Mouse (Mus musculus) heart, postnatal 25 days (tissue): ENCODE data around the gene Mafg. TPM values are rescaled to one million over a fixed set of nuclear protein-coding genes. Genes with fewer than 3 reads are reported as not detected.
A peak's percentile ranks its signal among the peaks of the same experiment; 100 is the strongest.

Experiments used
- DNase-seq: peaks from one replicate; pipeline ENCODE4 v3.0.0; 2022; ENCODE audit warnings: low spot score
- intact Hi-C: fragments of 180-260 bp; cut with DNase I; formaldehyde crosslinking; loops from one replicate; pipeline ENCODE4 v1.15.1; 2025
- total RNA-seq, 2 experiments: library from RNA; stranded (reverse); gene quantifications; 2 replicates each; pipeline ENCODE4 v1.2.3; 2021

Mafg gene
- total RNA-seq, 2 experiments from 2014 or later: 38.7 to 42.1 TPM

GRCm38 (mm10) chr11:120648001-120648476 is 14.6 kb upstream of the Mafg start, which contains the start of gene Myadml2:
TSS of gene Myadml2 (minus strand) at chr11:120648158.
- intact Hi-C loops: no loop called here
- no peak for DNase-seq

- intact Hi-C loops: no loop called here
These were observed 13.8 kb upstream of the Mafg start for GRCm38 (mm10) chr11:120647047-120647830.

DNA sequence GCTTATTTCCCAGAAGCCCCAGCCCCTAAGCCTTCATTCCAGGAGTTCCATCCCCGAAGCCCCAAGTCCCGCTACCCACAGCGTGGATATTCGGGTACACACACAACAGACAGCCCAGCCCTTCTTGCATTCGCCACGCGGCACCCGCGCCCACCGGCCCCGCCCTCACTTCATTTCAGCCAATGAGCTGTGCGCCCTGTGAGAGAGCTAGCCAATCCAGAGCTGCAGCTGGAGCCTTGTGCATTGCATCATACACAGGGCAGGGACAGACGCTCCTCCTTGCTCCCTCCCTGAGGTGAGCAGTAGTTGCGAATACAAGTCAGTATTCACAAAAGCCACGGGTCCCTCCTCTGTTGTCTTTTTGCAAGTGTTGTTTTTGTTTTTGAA is 10.2 kb upstream of the Mafg start, which contains the start of gene Pycr1:
Pycr1 (minus strand) TSS at position 169 of the 387 bp plus-strand sequence.
- peak; percentile 92 for DNase-seq

More at GRCm38 (mm10) chr11:120647047-120647830, 13.8 kb upstream of the Mafg start:
- DNase-seq: no peak

GRCm38 (mm10) chr11:120642939-120643600 is 9.7 kb upstream of the Mafg start:
- intact Hi-C loops: no loop called here
- DNase-seq: no peak

More for the DNA sequence above, 10.2 kb upstream of the Mafg start, which contains the start of gene Pycr1:
- intact Hi-C loops: no loop called here

GRCm38 (mm10) chr11:120641869-120642268 is 8.5 kb upstream of the Mafg start:
- no peak for DNase-seq
- intact Hi-C loops: no loop called here

- DNase-seq: no peak
- intact Hi-C loops: no loop called here
These were observed 7.9 kb upstream of the Mafg start for GRCm38 (mm10) chr11:120641255-120641654.

DNA sequence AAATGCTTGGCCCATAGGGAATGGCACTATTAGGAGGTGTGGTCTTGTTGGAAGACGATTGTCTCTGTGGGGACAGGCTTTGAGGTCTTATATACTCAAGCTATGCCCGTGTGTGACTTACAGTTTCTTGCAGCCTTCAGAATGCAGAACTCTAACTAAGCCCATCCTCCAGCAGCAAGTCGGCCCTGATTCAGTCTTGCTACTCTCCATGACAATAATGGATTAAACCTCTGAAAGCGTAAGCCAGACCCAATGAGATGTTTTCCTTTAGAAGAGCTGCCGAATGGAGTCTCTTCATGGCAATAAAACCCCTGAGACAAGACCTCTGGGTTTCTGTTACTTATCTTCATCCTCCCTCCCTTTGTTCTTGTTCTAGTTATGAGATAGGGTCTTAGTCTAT is 1.4 kb upstream of the Mafg start:
- intact Hi-C loops: no loop called here
- no peak for DNase-seq

DNA sequence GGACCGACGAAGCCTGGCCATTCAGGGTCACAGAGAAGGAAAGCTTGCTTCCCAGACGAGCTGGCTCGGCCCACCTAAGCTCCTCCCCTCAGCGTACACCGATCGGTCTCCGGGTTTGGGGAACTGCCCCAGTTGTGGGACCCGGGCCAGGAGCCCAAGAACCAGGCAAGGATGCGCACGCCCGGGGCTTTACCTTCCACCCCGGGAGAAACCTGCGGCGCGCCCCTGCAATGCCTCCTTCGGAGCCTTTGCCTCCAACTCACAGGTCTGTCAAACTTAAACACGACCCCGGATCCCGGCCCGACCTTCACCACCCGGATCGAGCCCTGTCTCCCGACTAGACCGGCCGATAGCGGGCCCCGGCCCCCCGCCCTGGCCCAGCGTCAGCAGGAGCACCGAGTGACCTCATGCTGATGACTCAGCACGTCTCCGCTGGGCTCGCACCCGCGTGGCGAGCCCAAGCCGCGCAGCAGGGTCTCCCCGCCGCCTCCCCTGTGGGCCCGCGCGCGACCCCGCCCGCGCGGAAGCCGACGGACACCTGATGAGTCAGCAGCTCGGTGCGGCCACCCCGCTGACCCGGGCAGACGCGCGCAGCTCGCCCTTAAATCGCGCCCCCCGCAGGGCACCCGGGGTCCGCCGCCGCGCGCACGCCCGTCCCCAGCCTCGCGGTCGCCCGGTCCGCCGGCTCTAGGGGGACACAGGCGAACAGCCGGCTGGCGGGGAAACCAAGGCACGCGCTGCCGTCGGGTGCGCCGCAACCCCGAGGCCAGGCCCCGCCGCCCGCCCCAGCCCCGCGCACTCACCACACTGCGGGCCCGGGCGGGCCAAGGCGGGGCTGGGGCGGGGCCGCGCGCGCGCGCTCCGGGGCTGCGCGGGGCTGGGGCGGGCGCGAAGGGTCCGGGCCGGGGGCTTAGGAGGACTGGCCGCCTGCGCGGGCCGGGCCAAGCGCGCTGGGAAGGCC is 561 bp downstream of the Mafg start:
- DNase-seq: peak; percentile 66
- intact Hi-C loops: no loop called here

DNA sequence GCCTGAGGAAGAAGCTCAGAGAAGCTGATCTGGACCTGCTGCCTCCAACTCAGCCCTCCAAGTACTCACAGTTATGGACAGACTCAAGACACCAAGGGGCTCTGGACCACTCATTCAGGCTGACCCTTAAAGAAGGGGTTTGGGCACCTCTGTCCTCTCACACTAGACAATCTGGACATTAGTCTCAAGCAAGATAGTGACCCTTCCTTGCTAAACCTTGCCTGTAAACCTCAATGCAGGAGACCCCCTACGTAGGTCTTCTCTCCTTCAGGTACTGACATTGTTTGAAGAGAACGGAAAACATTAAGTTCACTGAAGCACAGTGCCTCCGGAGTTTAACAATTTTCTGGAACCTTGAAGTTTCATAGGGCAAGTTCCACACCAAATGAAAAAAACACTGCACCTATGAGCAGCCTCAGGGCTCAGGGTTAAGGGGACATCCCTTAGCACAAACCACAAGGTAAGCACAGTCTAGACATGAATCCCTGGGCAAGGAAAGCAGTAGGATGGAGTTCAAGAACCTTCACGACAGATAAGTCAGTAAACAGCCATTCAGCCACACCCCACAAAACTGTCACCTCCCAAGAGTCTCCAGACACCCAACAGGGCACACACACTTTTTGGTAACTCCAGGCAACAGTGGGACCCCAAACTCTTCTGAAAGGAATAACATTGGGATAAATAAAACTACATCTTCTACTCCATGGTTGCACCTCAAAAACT is 1.5 kb downstream of the Mafg start:
- intact Hi-C loops: no loop called here
- DNase-seq: no peak

- DNase-seq: no peak
These were observed 2.3 kb downstream of the Mafg start for GRCm38 (mm10) chr11:120630881-120631725.

GRCm38 (mm10) chr11:120630401-120630871 is 3.0 kb downstream of the Mafg start:
- intact Hi-C loops: no loop called here
- no peak for DNase-seq

More at GRCm38 (mm10) chr11:120630881-120631725, 2.3 kb downstream of the Mafg start:
- intact Hi-C loops: no loop called here

DNA sequence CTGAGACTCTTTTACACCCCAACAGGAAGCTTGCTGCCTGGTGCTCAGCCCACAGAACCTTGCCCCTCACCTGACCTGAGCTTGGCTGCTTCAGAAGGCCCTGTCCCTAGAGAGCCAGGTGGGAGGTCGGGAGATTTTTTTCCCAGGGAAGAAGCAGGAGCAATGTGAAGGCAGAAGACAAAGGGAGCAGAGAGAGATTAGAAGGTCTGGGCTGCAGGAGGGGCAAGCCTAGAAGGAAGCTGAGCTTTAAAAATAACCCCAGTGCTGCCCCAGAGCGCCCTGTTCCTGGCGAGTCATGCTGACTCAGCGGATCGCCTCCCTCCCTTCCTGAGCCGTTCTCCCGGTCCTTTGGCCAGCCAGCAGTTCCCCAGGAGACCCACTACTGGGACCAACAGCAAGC is 3.5 kb downstream of the Mafg start:
- no peak for DNase-seq
- intact Hi-C loops: loop anchor here (5.0 kb wide), 1 partner anchor 42 kb away; the partner anchor contains the start of gene Aspscr1

DNA sequence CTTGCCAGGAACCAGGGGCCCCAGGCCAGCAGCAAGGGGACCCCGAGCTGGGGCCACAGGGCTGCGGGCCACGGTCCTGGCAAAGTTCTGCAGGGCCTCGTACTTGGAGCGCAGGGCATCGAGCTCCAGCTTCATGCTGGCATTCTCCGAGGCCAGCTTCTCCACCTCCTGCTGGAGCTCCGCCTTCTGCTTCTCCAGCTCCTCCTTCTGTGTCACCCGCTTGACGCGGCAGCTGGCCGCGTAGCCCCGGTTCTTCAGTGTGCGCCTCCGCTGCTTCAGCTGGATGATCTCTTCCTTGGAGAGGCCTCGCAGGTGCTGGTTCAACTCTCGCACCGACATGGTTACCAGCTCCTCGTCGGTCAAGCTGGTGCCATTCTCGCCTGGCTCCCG is 4.1 kb downstream of the Mafg start:
- intact Hi-C loops: loop anchor here (5.0 kb wide), 1 partner anchor 43 kb away; the partner anchor contains the start of gene Aspscr1
- no peak for DNase-seq

- no peak for DNase-seq
- intact Hi-C loops: loop anchor here (5.0 kb wide), 1 partner anchor 44 kb away; the partner anchor contains the start of gene Aspscr1
These were observed 4.6 kb downstream of the Mafg start for GRCm38 (mm10) chr11:120628601-120629340.

- intact Hi-C loops: loop anchor here (5.0 kb wide), 1 partner anchor 45 kb away; the partner anchor contains the start of gene Aspscr1
- DNase-seq: no peak
These were observed 5.7 kb downstream of the Mafg start for GRCm38 (mm10) chr11:120627468-120628300.

GRCm38 (mm10) chr11:120626785-120627467 is 6.5 kb downstream of the Mafg start:
- intact Hi-C loops: loop anchor here (5.0 kb wide), 1 partner anchor 45 kb away; the partner anchor contains the start of gene Aspscr1
- no peak for DNase-seq
